Mouse (Mus musculus) liver, embryonic 14.5 days (tissue): ENCODE results near the gene Itpkb.

Experiments
- CTCF ChIP-seq: IDR thresholded peaks from 2 replicates; pipeline ENCODE4 v1.5.1; 2016; ENCODE audit warnings: antibody characterized with exemption, low read depth, control low read depth
- EP300 ChIP-seq: IDR thresholded peaks from 2 replicates; pipeline ENCODE4 v1.6.1; 2016; ENCODE audit warnings: antibody characterized with exemption, low read depth

DNA sequence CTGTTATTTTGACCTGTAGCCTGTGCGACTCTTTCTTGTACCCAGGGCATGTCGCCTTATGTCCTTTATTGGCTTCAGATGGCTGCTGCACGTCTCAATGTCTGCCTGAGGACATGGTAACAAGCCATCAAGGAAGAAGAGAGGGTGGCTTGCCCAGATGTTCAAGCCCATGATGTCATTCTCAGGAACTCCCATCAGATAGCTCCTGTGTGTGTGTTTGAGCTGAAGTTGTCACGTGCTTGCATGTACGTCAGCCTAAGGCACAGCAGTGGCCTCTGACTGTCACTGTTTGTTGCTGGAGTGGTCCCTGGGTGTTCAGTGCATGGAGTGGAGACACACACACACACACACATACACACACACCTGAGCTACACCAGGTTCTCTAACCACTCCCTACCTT lies 29.0 kb downstream of the Itpkb start:
- TF ChIP-seq CTCF (no peak), EP300 (no peak)
